Mouse (Mus musculus) heart, postnatal 10 days (tissue): ENCODE measurements around the gene Ppie. TPM values are rescaled to one million over a fixed set of nuclear protein-coding genes. Genes with fewer than 3 reads are reported as not detected.
A peak's percentile ranks its signal among the peaks of the same experiment; 100 is the strongest.
"Not testable (repeated sequence)": the region's sequence is repeated elsewhere in the genome, so short reads cannot be mapped to it uniquely, and the experiment has no call there.

Experiments
- DNase-seq, 2 experiments: peaks; one replicate each; pipeline ENCODE4 v3.0.0; 2021
- intact Hi-C: fragments of 180-260 bp; cut with DNase I; formaldehyde crosslinking; loops from one replicate; pipeline ENCODE4 v1.15.1; 2025
- total RNA-seq, 2 experiments: library from RNA; stranded (reverse); gene quantifications; 2 replicates each; pipeline ENCODE4 v1.2.3; 2021

Gene Ppie
- 10 to 100 TPM; 28.4 to 29.2 TPM for total RNA-seq

GRCm38 (mm10) chr4:123139513-123140154 is at the start of gene Ppie:
Gene Ppie (minus strand): TSS chr4:123139951.
- intact Hi-C loops = no loop called here
- DNase-seq = peak; percentile 84 to 85

- no peak for DNase-seq
- intact Hi-C loops = no loop called here
Observed at GRCm38 (mm10) chr4:123184816-123185215, 45.1 kb upstream of the Ppie start.

GRCm38 (mm10) chr4:123183239-123184056 is 43.7 kb upstream of the Ppie start:
- DNase-seq = peak; percentile 78 to 80
- intact Hi-C loops = no loop called here

GRCm38 (mm10) chr4:123182328-123183238 is 42.8 kb upstream of the Ppie start, which contains the start of gene Hpcal4:
Gene Hpcal4 (plus strand): TSS chr4:123183227.
- intact Hi-C loops = no loop called here
- peak; percentile 15 to 35 for DNase-seq

GRCm38 (mm10) chr4:123171811-123172210 is 32.1 kb upstream of the Ppie start:
- DNase-seq = peak; percentile 49 to 57
- intact Hi-C loops = no loop called here

- intact Hi-C loops = no loop called here
- DNase-seq = peak; percentile 10 to 18
Observed at GRCm38 (mm10) chr4:123164157-123164556, 24.4 kb upstream of the Ppie start.

- intact Hi-C loops = no loop called here
- DNase-seq = no peak
Observed at GRCm38 (mm10) chr4:123162305-123162917, 22.7 kb upstream of the Ppie start.

- intact Hi-C loops, DNase-seq: not testable (repeated sequence)
Observed at GRCm38 (mm10) chr4:123161251-123161650, 21.5 kb upstream of the Ppie start.

GRCm38 (mm10) chr4:123160571-123160970 is 20.8 kb upstream of the Ppie start:
- DNase-seq = no peak
- intact Hi-C loops = no loop called here

- DNase-seq = no peak
- intact Hi-C loops = loop anchor here (1.0 to 5.0 kb wide), 3 partner anchors 44 to 99 kb away; no protein-coding TSS in a partner anchor
Observed at GRCm38 (mm10) chr4:123155840-123156239, 16.1 kb upstream of the Ppie start.

GRCm38 (mm10) chr4:123155427-123155826 is 15.7 kb upstream of the Ppie start:
- DNase-seq = no peak
- intact Hi-C loops = loop anchor here (1.0 to 5.0 kb wide), 3 partner anchors 45 to 100 kb away; no protein-coding TSS in a partner anchor

GRCm38 (mm10) chr4:123155004-123155403 is 15.3 kb upstream of the Ppie start:
- intact Hi-C loops = loop anchor here (1.0 to 5.0 kb wide), 3 partner anchors 45 to 100 kb away; no protein-coding TSS in a partner anchor
- peak; percentile 44 to 68 for DNase-seq

GRCm38 (mm10) chr4:123152976-123153375 is 13.2 kb upstream of the Ppie start:
- intact Hi-C loops = no loop called here
- DNase-seq = no peak

GRCm38 (mm10) chr4:123152003-123152402 is 12.3 kb upstream of the Ppie start:
- intact Hi-C loops = no loop called here
- DNase-seq = no peak

- intact Hi-C loops = no loop called here
- no peak for DNase-seq
Observed at GRCm38 (mm10) chr4:123147446-123148150, 7.8 kb upstream of the Ppie start.

GRCm38 (mm10) chr4:123137551-123137950 is 2.2 kb downstream of the Ppie start:
- intact Hi-C loops = no loop called here
- no peak for DNase-seq

GRCm38 (mm10) chr4:123127051-123127450 is 12.7 kb downstream of the Ppie start:
- no peak for DNase-seq
- intact Hi-C loops = no loop called here

GRCm38 (mm10) chr4:123126626-123127025 is 13.1 kb downstream of the Ppie start:
- intact Hi-C loops = no loop called here
- DNase-seq = no peak

GRCm38 (mm10) chr4:123121286-123121685 is 18.5 kb downstream of the Ppie start:
- DNase-seq = no peak
- intact Hi-C loops = no loop called here

- DNase-seq, intact Hi-C loops: not testable (repeated sequence)
Observed at GRCm38 (mm10) chr4:123116640-123117039, 23.1 kb downstream of the Ppie start.
